Mouse (Mus musculus) heart, adult 2 months (tissue): Measurements from ENCODE around the gene Arxes2.

ENCODE experiments used
- CTCF ChIP-seq: fragments of 200-600 bp; IDR thresholded peaks from 2 replicates; pipeline ENCODE4 v1.8.1; 2022; ENCODE audit warnings: antibody characterized with exemption, mild to moderate bottlenecking, moderate library complexity
- POLR2A ChIP-seq: fragments of 200-500 bp; IDR thresholded peaks from 2 replicates; pipeline ENCODE4 v1.6.1; 2011; ENCODE audit warnings: mild to moderate bottlenecking, low read depth, low read length, control low read depth; ENCODE audit not compliant: insufficient read depth

DNA sequence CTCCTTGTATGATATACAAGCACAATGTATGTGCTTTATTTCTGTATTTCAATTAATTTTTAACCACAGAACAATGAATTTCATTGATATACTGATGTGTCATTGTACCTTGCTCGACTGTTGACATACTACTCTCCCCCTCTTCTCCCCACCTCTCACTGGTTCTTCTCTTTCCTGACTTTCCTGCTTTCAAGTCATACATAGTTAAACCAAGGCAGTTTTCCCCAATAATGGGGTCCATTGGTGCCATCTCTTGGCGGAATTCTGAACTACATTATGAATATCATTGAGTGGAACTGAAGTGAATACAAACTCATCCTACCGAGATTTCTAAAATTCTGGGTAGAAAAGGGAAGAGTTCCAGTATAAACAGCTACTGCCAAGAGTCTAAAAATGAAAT, 30.0 kb upstream of the Arxes2 start:
- peak; percentile 68 for TF ChIP-seq CTCF
- no peak for TF ChIP-seq POLR2A
